Mouse (Mus musculus): ENCODE measurements at regions not wholly inside any gene's neighbourhood (a gene's known extent, or its start where the extent isn't known, plus 50 kb on each side); places are given as distances from the start of the nearest gene placed in this dataset.

DNA sequence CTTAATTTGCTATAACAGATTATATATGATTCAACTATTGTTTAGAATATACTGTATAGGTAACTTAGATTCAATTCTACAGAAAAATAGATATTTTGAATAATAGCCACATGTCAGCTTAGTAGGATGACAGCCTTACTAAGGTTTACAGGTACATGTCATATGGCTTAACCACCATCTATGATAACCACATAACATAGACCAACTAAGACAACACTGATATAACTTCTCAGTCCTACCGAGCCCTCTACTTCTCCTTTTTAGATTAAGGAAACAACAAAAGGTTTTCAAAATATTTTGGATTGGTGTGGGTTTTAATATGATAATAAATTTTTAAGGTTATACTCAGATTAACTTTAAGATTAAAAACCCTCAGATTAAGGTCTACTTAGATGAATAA, 977.4 kb downstream of the 4930447A16Rik start:
- H3K36me3 ChIP-seq (ENCODE audit: control insufficient read depth, insufficient read depth, low read length) = no peaks in the 10 kb centered on the region
- no peak overlapping the region for H3K4me2 ChIP-seq (ENCODE audit: low read depth, low read length)
- no peak overlapping the region for H3K27ac ChIP-seq (ENCODE audit: low read length)
- H3K4me1 ChIP-seq (replicated peaks; ENCODE audit: control insufficient read depth, insufficient read depth, low read length) = peaks cover 15% of the 10 kb centered on the region
- 85% methylated on average over 1 of the region's 1 CpGs for WGBS
- no peak overlapping the region for H3K9ac ChIP-seq (ENCODE audit: low read length)
- H3K27me3 ChIP-seq (ENCODE audit: control insufficient read depth, insufficient read depth, low read depth, low read length) = no peaks in the 10 kb centered on the region
- H3K4me3 ChIP-seq (ENCODE audit: low read length) = no peak overlapping the region
- H3K9me3 ChIP-seq (ENCODE audit: control insufficient read depth, low read length) = no peaks in the 10 kb centered on the region
- no peak for ATAC-seq (ENCODE audit: low read depth)

DNA sequence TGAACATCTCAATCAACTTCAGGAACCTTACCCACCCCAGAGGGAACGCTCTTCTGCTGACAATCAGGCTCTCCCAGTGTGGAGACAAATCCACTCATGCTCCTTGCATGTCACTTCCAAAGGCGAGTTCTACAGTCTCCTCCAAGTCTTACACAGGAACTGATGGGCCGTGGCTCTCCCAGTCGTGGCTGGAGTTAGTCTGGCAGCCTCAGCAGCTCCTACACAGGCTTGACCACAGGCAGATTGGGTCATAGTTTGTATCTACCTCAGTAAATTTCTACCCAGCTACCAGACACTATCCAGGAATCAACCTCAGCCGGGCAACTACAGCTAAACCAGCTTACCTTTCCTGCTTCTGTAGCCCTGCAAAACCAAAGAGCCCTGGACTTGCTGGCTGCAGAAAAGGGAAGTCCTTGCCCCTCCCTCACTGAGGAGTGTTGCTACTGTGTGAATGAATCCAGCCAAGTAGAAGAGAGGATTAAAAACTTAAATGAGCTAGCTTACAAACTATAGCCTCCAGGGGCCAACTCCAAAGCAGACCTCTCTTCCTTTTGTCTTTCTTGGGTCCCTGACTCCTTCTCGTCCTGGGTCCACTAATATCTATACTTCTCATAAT, 978.5 kb downstream of the 4930447A16Rik start:
- no peak overlapping the region for H3K4me2 ChIP-seq (ENCODE audit: low read depth, low read length)
- no peaks in the 10 kb centered on the region for H3K36me3 ChIP-seq (ENCODE audit: control insufficient read depth, insufficient read depth, low read length)
- H3K9ac ChIP-seq (ENCODE audit: low read length) = no peak overlapping the region
- no peaks in the 10 kb centered on the region for H3K27me3 ChIP-seq (ENCODE audit: control insufficient read depth, insufficient read depth, low read depth, low read length)
- no peak overlapping the region for H3K4me3 ChIP-seq (ENCODE audit: low read length)
- ATAC-seq (ENCODE audit: low read depth) = no peak
- WGBS = 51% methylated on average over 6 of the region's 6 CpGs
- H3K27ac ChIP-seq (ENCODE audit: low read length) = no peak overlapping the region
- no peaks in the 10 kb centered on the region for H3K9me3 ChIP-seq (ENCODE audit: control insufficient read depth, low read length)
- H3K4me1 ChIP-seq (replicated peaks; ENCODE audit: control insufficient read depth, insufficient read depth, low read length) = peaks cover 15% of the 10 kb centered on the region

DNA sequence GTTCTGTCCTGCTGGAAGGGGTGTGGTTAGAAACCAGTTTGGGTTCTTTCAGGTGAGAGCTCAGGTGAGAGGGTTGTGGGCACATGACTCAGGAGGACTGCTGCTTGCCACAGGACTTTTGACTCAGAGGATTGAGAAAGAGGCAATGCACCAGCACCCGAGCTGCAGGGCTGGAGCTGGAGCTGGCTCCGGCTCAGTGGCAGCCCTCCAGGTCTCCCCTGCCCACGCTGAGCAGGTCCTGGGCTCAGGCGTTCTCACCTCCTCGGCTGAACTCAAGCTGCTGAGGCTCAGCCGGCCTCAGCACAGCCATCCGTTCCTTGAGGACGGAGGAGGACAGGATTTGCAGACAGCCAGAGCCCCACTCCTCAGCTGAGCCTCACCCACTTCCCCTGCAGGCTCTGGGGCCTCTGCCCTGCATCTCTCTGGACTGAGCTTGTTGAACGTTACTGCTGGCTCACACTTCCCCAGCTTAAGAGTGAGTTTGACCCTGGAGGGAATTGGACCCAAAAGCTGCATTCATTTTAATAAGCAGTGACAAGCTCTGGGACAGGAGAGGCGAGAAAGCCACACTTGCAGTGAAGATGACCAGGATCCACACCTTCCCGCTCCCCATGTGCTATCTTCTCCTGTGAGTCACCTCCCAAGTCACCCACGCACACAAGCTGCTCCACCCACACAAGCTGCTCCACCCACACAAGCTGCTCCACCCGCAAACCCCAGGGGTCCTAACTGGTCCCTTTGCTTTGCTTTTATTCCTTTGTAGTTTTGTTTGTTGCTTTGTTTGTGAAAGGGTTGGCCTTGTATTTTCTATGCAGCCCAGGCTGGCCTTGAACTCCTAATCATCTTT, 981.0 kb downstream of the 4930447A16Rik start:
- H3K4me3 ChIP-seq (ENCODE audit: low read length) = no peak overlapping the region
- no peaks in the 10 kb centered on the region for H3K9me3 ChIP-seq (ENCODE audit: control insufficient read depth, low read length)
- H3K4me2 ChIP-seq (ENCODE audit: low read depth, low read length) = no peak overlapping the region
- no peaks in the 10 kb centered on the region for H3K27me3 ChIP-seq (ENCODE audit: control insufficient read depth, insufficient read depth, low read depth, low read length)
- no peaks in the 10 kb centered on the region for H3K36me3 ChIP-seq (ENCODE audit: control insufficient read depth, insufficient read depth, low read length)
- H3K27ac ChIP-seq (ENCODE audit: low read length) = no peak overlapping the region; the same call in 1 of the 2 replicates
- H3K9ac ChIP-seq (ENCODE audit: low read length) = peak overlapping the region; percentile 50; the same call in 1 of the 2 replicates
- H3K4me1 ChIP-seq (replicated peaks; ENCODE audit: control insufficient read depth, insufficient read depth, low read length) = peaks cover 15% of the 10 kb centered on the region
- peak; percentile 56 for ATAC-seq (ENCODE audit: low read depth)
- 32% methylated on average over 13 of the region's 13 CpGs for WGBS

DNA sequence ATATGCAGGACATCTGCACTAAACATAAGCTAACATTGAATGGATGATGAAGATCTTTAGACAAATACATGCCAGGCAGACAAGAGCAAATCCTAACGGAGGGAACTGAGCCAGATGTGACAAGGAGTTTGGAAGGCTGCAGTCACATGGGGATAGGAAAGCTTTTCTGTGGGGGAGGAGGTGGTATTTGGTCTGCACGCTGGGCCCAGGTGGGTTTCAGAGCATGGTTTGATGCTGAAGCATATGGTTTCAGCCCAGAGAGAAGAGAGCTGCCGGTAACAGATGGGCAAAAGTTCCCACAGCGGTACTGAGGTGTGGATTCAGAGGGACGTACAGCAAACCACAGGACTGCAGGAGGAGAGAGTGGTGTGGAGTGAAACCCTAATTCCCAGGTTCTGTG, 982.1 kb downstream of the 4930447A16Rik start:
- H3K27me3 ChIP-seq (ENCODE audit: control insufficient read depth, insufficient read depth, low read depth, low read length) = no peaks in the 10 kb centered on the region
- no peak overlapping the region for H3K4me3 ChIP-seq (ENCODE audit: low read length)
- no peaks in the 10 kb centered on the region for H3K9me3 ChIP-seq (ENCODE audit: control insufficient read depth, low read length)
- H3K27ac ChIP-seq (ENCODE audit: low read length) = no peak overlapping the region
- no peak overlapping the region for H3K9ac ChIP-seq (ENCODE audit: low read length)
- no peak for ATAC-seq (ENCODE audit: low read depth)
- no peak overlapping the region for H3K4me2 ChIP-seq (ENCODE audit: low read depth, low read length)
- no peaks in the 10 kb centered on the region for H3K36me3 ChIP-seq (ENCODE audit: control insufficient read depth, insufficient read depth, low read length)
- H3K4me1 ChIP-seq (replicated peaks; ENCODE audit: control insufficient read depth, insufficient read depth, low read length) = peaks cover 15% of the 10 kb centered on the region
- WGBS = 52% methylated on average over 5 of the region's 5 CpGs

DNA sequence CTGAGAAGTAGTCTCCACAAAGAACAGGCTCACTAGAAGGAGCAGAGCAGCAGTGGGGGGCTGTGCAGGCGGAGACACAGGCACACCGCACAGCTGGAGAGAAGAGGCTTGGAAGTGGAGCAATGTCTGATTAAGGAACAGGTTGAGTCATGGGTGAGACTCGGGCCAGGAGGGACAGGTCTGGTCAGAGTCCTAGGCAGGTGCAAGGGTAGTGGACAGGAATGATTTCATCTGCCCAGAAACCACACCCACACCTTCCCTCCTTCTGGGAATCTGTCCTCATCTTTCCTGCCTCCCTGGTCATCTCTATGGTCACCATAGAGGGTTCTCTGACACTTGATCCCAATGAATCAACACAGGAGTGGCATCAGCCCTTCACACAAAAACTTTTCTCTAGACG, 983.8 kb downstream of the 4930447A16Rik start:
- H3K27me3 ChIP-seq (ENCODE audit: control insufficient read depth, insufficient read depth, low read depth, low read length) = no peaks in the 10 kb centered on the region
- H3K9me3 ChIP-seq (ENCODE audit: control insufficient read depth, low read length) = no peaks in the 10 kb centered on the region
- no peak for ATAC-seq (ENCODE audit: low read depth)
- H3K4me3 ChIP-seq (ENCODE audit: low read length) = no peak overlapping the region
- H3K36me3 ChIP-seq (ENCODE audit: control insufficient read depth, insufficient read depth, low read length) = no peaks in the 10 kb centered on the region
- 59% methylated on average over 4 of the region's 4 CpGs for WGBS
- no peak overlapping the region for H3K4me2 ChIP-seq (ENCODE audit: low read depth, low read length)
- H3K27ac ChIP-seq (ENCODE audit: low read length) = no peak overlapping the region
- H3K4me1 ChIP-seq (replicated peaks; ENCODE audit: control insufficient read depth, insufficient read depth, low read length) = peaks cover 15% of the 10 kb centered on the region
- no peak overlapping the region for H3K9ac ChIP-seq (ENCODE audit: low read length)

DNA sequence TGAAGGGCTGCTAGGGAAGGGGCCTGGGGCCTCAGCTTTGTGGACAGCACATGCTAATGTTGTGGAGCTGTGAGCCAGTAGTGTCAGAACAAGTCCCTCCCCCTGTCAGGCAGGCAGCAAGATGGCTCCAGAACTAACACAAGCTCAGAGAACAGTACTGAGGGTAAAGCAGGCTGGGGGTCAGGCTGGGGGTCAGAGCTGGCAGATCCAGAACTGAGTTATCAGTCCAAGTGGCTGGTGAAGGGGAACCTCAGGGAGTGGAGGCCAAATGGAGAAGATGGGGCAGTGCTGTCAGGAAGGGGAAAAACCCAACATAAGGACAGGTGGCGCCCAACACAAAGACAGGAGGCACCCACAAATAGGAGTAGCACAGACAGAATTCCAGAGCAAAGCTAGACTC, 985.1 kb downstream of the 4930447A16Rik start:
- no peaks in the 10 kb centered on the region for H3K9me3 ChIP-seq (ENCODE audit: control insufficient read depth, low read length)
- H3K4me3 ChIP-seq (ENCODE audit: low read length) = no peak overlapping the region
- ATAC-seq (ENCODE audit: low read depth) = no peak
- peaks cover 17% of the 10 kb centered on the region for H3K4me1 ChIP-seq (replicated peaks; ENCODE audit: control insufficient read depth, insufficient read depth, low read length)
- no peak overlapping the region for H3K27ac ChIP-seq (ENCODE audit: low read length)
- 94% methylated on average over 1 of the region's 1 CpGs for WGBS
- H3K4me2 ChIP-seq (ENCODE audit: low read depth, low read length) = no peak overlapping the region
- no peak overlapping the region for H3K9ac ChIP-seq (ENCODE audit: low read length)
- no peaks in the 10 kb centered on the region for H3K36me3 ChIP-seq (ENCODE audit: control insufficient read depth, insufficient read depth, low read length)
- no peaks in the 10 kb centered on the region for H3K27me3 ChIP-seq (ENCODE audit: control insufficient read depth, insufficient read depth, low read depth, low read length)

DNA sequence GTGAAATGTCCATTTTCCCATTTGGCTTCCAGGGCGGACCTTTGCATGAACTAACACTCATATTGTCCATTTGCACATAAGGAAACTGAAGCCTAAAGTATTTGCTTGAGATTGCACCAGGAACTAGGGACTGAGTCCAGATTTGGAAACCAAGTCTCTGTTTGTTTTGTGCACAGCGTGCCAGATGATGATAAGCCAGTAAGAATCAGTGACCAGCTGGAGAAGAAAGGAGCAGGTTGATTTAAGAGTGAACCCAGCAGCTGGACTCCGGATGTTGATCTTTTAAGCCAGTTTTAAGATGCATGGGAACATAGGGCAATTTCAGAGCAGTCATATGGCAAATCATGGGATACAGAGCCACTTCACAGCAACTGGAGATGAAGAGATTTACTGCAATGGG, 987.1 kb downstream of the 4930447A16Rik start:
- Histone ChIP-seq H3K27me3 (ENCODE audit: control insufficient read depth, insufficient read depth, low read depth, low read length) (no peaks in the 10 kb centered on the region), H3K36me3 (ENCODE audit: control insufficient read depth, insufficient read depth, low read length) (no peaks in the 10 kb centered on the region), H3K9ac (ENCODE audit: low read length) (no peak overlapping the region), H3K27ac (ENCODE audit: low read length) (no peak overlapping the region), H3K4me2 (ENCODE audit: low read depth, low read length) (no peak overlapping the region), H3K4me1 (replicated peaks; ENCODE audit: control insufficient read depth, insufficient read depth, low read length) (peaks cover 7% of the 10 kb centered on the region; the same call in 1 of the 2 replicates), H3K4me3 (ENCODE audit: low read length) (no peak overlapping the region), H3K9me3 (ENCODE audit: control insufficient read depth, low read length) (no peaks in the 10 kb centered on the region)
- WGBS = 63% methylated on average over 3 of the region's 3 CpGs
- ATAC-seq (ENCODE audit: low read depth) = no peak

DNA sequence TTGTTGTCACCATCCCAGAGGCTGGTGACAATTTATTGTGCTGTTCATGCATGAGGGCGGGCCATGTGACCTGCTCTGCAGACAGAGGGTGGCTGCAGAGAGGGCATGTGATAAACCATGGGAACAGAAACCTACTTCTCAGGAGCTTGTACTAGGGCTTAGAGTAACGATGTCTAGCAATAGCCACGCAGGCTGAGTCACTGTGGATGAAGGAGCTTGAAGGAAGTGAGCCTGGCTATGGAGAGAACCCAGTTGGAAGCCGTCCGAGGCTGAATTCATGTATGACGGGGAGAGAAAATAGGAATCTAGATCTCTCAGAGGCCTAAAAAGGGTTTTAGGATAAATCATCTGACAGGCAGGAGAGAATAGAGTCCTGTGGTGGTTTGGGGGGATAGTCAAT, 988.0 kb downstream of the 4930447A16Rik start:
- H3K27me3 ChIP-seq (ENCODE audit: control insufficient read depth, insufficient read depth, low read depth, low read length) = no peaks in the 10 kb centered on the region
- 86% methylated on average over 6 of the region's 6 CpGs for WGBS

DNA sequence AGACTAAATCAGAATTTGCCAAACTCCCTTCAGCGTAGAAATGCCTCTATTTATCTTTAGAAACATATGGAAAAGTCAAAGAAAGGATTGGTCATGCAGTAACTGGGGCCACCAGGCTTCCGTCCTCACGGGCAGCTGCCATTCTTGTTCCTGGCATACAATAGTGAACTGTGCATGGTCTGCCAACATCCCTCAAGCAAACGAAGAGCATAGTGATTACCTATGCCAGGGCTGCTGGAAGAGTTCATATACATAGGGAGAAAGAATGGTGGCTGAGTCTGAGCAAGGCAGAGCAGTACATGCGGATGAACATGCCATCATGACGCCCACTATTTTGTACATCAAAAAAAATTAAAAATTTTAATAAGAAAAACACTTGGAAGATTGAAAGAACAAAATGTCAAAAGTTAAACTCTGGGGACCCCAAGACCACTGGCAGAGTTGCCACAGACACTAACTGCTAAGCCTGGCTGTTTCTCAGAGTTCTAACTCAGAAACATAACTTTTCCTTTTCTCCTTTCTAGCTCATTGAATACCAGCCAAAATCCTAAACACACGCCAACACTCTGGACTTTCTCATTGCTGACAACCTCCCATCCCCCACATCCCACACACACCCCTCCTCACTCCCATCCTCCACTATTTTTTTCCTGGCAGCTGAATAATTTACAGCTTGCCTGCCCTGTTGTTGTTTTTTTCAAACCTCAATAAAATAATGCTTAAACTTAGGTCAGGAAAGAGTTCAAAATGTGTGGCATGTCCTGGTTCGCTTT, 989.1 kb downstream of the 4930447A16Rik start:
- Histone ChIP-seq H3K4me1 (replicated peaks; ENCODE audit: control insufficient read depth, insufficient read depth, low read length) (peaks cover 6% of the 10 kb centered on the region; the same call in 1 of the 2 replicates), H3K9me3 (ENCODE audit: control insufficient read depth, low read length) (no peaks in the 10 kb centered on the region), H3K36me3 (ENCODE audit: control insufficient read depth, insufficient read depth, low read length) (no peaks in the 10 kb centered on the region), H3K4me2 (ENCODE audit: low read depth, low read length) (no peak overlapping the region), H3K4me3 (ENCODE audit: low read length) (no peak overlapping the region), H3K9ac (ENCODE audit: low read length) (no peak overlapping the region), H3K27ac (ENCODE audit: low read length) (peak overlapping the region; percentile 72), H3K27me3 (ENCODE audit: control insufficient read depth, insufficient read depth, low read depth, low read length) (no peaks in the 10 kb centered on the region)
- 60% methylated on average over 8 of the region's 8 CpGs for WGBS
- peak; percentile 81 for ATAC-seq (ENCODE audit: low read depth)

More for the DNA sequence above, 988.0 kb downstream of the 4930447A16Rik start:
- peaks cover 6% of the 10 kb centered on the region; the same call in 1 of the 2 replicates for H3K4me1 ChIP-seq (replicated peaks; ENCODE audit: control insufficient read depth, insufficient read depth, low read length)
- H3K27ac ChIP-seq (ENCODE audit: low read length) = no peak overlapping the region
- H3K9me3 ChIP-seq (ENCODE audit: control insufficient read depth, low read length) = no peaks in the 10 kb centered on the region
- no peaks in the 10 kb centered on the region for H3K36me3 ChIP-seq (ENCODE audit: control insufficient read depth, insufficient read depth, low read length)
- H3K9ac ChIP-seq (ENCODE audit: low read length) = no peak overlapping the region
- no peak for ATAC-seq (ENCODE audit: low read depth)
- no peak overlapping the region for H3K4me3 ChIP-seq (ENCODE audit: low read length)
- H3K4me2 ChIP-seq (ENCODE audit: low read depth, low read length) = no peak overlapping the region

All from lung, embryonic 16.5 days (tissue).